Mouse (Mus musculus) thymus, postnatal 0 days (tissue): Measurements from ENCODE around the gene Sema3f. TPM values are rescaled to one million over a fixed set of nuclear protein-coding genes. Genes with fewer than 3 reads are reported as not detected.

Experiments used
- DNase-seq: peaks from one replicate; pipeline ENCODE4 v3.0.0-alpha.2; 2015; ENCODE audit warnings: low spot score
- polyA plus RNA-seq: library from polyadenylated mRNA; unstranded; fragments of >200 nt; fragmentation: Nextera tagmentation; extraction: Ambion mirVana; gene quantifications from 2 replicates; pipeline ENCODE4 v1.2.1, GENCODE M21; 2015

Gene Sema3f
- polyA plus RNA-seq, 1 experiment from 2014 or later: 3.2 TPM

GRCm38 (mm10) chr9:107693433-107693987, 16.8 kb downstream of the Sema3f start:
- peak; percentile 16 for DNase-seq

- no peak for DNase-seq
Observed at GRCm38 (mm10) chr9:107692785-107693184, 17.5 kb downstream of the Sema3f start.

GRCm38 (mm10) chr9:107690391-107690790, 19.9 kb downstream of the Sema3f start:
- DNase-seq: peak; percentile 19

GRCm38 (mm10) chr9:107688939-107689338, 21.3 kb downstream of the Sema3f start:
- no peak for DNase-seq

- no peak for DNase-seq
Observed at GRCm38 (mm10) chr9:107688415-107688814, 21.9 kb downstream of the Sema3f start.

- peak; percentile 59 for DNase-seq
Observed at GRCm38 (mm10) chr9:107685231-107685981, 24.9 kb downstream of the Sema3f start.

- no peak for DNase-seq
Observed at GRCm38 (mm10) chr9:107682405-107682804, 27.9 kb downstream of the Sema3f start.

GRCm38 (mm10) chr9:107679501-107679900, 30.8 kb downstream of the Sema3f start, which contains the start of gene Gnat1:
Gnat1 (minus strand) TSS chr9:107679712.
- DNase-seq: no peak

GRCm38 (mm10) chr9:107678861-107679260, 31.4 kb downstream of the Sema3f start:
- DNase-seq: no peak

GRCm38 (mm10) chr9:107677819-107678526, 32.3 kb downstream of the Sema3f start:
- peak; percentile 83 for DNase-seq

GRCm38 (mm10) chr9:107677091-107677784, 33.0 kb downstream of the Sema3f start:
- DNase-seq: peak; percentile 61

- no peak for DNase-seq
Observed at GRCm38 (mm10) chr9:107676302-107676701, 34.0 kb downstream of the Sema3f start.

- peak; percentile 54 for DNase-seq
Observed at GRCm38 (mm10) chr9:107675671-107676301, 34.5 kb downstream of the Sema3f start.

- no peak for DNase-seq
Observed at GRCm38 (mm10) chr9:107674609-107675429, 35.5 kb downstream of the Sema3f start.

GRCm38 (mm10) chr9:107670259-107670658, 40.0 kb downstream of the Sema3f start:
- DNase-seq: no peak

GRCm38 (mm10) chr9:107669480-107669945, 40.8 kb downstream of the Sema3f start, which contains the start of gene Slc38a3:
Slc38a3 (minus strand) TSS chr9:107669530.
- no peak for DNase-seq

GRCm38 (mm10) chr9:107668916-107669315, 41.4 kb downstream of the Sema3f start:
- no peak for DNase-seq

GRCm38 (mm10) chr9:107668011-107668410, 42.3 kb downstream of the Sema3f start:
- no peak for DNase-seq

- DNase-seq: peak; percentile 27
Observed at GRCm38 (mm10) chr9:107667219-107667618, 43.1 kb downstream of the Sema3f start.

GRCm38 (mm10) chr9:107666751-107667205, 43.5 kb downstream of the Sema3f start:
- DNase-seq: no peak
